Mouse (Mus musculus): ENCODE measurements around the gene Snrk.
A peak's percentile ranks its signal among the peaks of the same experiment; 100 is the strongest.

The Snrk gene

GRCm38 (mm10) chr9:122180105-122180504 lies 63.0 kb downstream of the Snrk start:
- DNase-seq (ENCODE audit: low read depth, low spot score), result no peak

- no peak for DNase-seq (ENCODE audit: low read depth, low spot score)
These were observed 66.0 kb downstream of the Snrk start for GRCm38 (mm10) chr9:122183074-122183473.

DNA sequence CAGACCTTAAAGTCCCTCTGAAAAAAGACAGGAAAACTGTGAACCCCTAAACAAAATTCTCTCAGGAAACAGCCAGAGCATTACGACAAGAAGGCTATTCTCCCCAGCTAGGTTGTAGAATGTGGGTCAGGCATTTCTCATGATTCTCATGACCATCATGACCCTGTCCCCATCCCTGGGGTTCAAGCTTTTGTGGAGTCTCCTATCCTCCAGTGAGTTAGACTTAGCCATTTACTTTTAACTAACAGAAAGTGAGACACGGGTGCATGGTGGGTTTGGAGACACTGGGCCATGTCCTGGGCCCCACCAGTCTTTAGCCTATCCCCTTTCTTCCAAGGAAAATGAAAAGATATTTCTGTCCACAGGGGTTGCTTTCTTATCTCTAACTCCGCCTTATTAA lies 67.3 kb downstream of the Snrk start:
- DNase-seq (ENCODE audit: low read depth, low spot score), result no peak

DNA sequence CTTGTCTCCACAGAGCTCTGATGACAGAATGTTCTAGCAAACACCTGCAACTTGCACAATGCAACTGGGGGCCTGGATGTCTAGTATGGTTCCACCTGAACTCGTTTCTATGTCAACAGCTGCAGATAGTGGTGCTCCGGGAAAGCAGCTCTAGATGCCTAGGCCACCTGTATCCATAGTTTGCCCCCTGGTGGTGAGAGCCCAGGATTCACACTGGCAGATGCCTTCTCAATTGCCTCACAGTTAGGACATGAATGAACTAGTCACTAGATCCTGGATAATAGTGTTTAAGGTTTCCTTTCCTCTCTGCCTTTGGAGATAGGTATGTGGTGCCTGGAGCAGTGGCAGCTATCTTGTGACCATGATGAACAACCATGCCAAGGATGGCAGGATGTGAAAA lies 68.0 kb downstream of the Snrk start:
- DNase-seq (ENCODE audit: low read depth, low spot score), result peak; percentile 61

DNA sequence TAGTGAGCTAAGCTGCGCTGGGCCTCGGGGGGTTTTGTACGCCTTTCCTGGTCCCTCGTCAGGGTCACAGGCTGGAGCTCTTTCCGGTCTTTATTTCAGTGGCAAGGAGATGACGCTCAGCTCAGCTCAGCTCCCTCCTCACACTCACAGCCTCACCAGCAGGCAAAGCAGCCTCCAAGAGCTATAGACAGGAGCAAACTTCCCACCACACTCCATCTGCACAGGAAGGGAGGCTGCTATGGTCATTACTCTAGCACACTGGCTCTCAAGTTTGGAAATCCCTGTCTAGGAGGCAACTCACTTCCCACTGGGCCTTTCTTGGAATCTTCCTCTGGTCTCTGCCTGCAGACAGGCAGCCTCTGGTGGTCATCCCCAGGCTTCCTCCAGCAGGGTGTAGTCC lies 68.9 kb downstream of the Snrk start:
- no peak for DNase-seq (ENCODE audit: low read depth, low spot score)

DNA sequence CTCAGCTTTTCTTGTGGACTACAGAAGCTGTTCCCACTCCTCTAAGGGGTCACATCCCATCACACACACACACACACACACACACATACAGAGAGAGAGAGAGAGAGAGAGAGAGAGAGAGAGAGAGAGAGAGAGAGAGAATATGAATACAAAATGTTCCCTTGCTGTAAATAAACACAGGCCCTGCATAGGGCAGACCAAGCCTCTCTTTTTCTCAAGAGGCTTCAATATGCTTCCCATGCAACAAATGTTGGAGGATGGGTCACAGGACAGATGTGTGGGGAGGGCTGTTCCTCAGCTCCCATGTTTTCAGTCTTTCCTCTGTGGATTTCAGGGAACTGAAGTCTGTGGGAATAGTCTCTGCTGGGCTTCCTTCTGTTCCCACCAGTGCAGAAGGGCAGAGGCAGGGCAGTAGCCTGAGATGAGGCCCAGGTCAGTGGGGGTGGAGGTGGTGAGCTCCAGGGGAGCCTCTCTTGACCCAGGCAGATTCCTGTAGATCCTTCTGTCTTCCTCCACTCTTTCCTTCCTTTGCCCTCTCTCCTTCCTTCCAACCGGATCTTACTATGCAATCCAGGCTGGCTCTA lies 69.7 kb downstream of the Snrk start:
- no peak for DNase-seq (ENCODE audit: low read depth, low spot score)

GRCm38 (mm10) chr9:122187451-122187921 lies 70.4 kb downstream of the Snrk start:
- DNase-seq (ENCODE audit: low read depth, low spot score), result no peak

DNA sequence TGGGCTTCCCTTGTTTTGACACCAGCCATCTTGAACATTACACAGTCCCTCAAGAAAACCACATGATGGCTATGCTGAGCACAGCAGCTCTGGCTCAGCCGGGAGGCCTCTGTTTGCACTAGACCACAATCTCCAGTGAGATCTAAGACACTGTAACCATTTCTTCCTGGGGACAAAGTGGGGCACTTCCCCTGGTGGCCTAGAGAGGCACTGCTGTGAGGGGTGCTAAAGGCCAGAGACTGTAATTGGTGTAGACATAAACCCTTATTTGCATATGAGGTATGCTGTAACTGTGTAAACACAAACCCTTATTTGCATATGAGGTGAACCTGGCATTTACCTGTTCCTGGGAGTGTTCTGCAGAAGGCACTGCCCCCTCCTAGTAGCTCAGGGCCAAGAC lies 71.7 kb downstream of the Snrk start:
- no peak for DNase-seq (ENCODE audit: low read depth, low spot score)

GRCm38 (mm10) chr9:122193361-122193760 lies 76.3 kb downstream of the Snrk start:
- no peak for DNase-seq (ENCODE audit: low read depth, low spot score)

- no peak for DNase-seq (ENCODE audit: low read depth, low spot score)
These were observed 76.8 kb downstream of the Snrk start for GRCm38 (mm10) chr9:122193823-122194222.

DNA sequence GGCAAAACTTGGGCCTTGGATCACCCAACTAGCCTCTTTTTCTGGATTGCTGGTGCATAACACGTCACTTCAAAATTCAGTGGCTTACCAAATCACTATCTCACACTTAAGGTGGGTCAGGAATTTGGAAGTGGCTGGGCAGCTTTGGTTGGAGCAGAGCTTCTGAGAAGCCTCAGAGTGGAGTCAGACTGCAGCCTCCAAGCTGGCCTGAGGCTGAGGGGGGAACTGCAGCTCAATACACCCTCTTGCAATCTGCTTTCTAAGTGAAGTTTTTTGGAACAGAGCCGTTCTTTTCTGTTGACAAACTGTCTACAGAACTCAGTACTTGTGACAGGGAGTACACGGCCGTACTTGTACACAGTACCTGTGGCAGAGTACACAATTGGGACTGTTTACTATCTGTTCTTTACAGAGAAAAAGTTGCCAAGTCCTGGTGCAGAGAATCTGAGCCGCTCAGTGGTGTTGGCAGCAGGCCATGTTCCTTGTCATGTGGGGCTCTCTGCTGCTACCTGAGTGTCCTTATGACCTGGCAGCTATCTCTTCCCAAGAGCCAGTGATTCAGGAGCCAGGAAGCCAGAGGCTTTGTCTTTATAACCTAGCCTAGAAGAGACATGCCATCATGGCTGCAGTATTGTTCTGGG lies 78.1 kb downstream of the Snrk start:
- no peak for DNase-seq (ENCODE audit: low read depth, low spot score)

GRCm38 (mm10) chr9:122197021-122197420 lies 80.0 kb downstream of the Snrk start:
- DNase-seq (ENCODE audit: low read depth, low spot score), result no peak

GRCm38 (mm10) chr9:122198621-122199020 lies 81.6 kb downstream of the Snrk start:
- no peak for DNase-seq (ENCODE audit: low read depth, low spot score)

DNA sequence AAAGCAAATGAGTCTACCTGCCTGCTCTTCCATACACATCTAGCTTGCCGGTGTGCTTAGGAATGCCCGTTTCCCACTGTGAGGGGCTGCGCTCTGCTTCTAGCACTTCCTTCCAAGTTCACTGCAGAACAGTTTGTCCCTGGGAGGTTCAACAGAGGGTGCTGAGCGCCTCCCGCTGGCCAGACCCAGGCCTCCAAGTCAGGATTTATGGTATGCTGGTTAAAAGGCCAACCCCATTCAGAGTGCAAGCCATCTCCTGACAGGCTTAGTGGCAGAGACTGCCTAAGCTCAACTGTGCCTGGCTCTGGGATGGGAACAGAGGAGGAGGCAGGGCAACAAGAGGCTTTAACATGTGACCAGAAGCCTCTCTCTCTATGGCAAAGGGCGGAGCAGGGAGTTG lies 82.2 kb downstream of the Snrk start:
- DNase-seq (ENCODE audit: low read depth, low spot score), result no peak

GRCm38 (mm10) chr9:122204508-122204907 lies 87.4 kb downstream of the Snrk start:
- no peak for DNase-seq (ENCODE audit: low read depth, low spot score)

DNA sequence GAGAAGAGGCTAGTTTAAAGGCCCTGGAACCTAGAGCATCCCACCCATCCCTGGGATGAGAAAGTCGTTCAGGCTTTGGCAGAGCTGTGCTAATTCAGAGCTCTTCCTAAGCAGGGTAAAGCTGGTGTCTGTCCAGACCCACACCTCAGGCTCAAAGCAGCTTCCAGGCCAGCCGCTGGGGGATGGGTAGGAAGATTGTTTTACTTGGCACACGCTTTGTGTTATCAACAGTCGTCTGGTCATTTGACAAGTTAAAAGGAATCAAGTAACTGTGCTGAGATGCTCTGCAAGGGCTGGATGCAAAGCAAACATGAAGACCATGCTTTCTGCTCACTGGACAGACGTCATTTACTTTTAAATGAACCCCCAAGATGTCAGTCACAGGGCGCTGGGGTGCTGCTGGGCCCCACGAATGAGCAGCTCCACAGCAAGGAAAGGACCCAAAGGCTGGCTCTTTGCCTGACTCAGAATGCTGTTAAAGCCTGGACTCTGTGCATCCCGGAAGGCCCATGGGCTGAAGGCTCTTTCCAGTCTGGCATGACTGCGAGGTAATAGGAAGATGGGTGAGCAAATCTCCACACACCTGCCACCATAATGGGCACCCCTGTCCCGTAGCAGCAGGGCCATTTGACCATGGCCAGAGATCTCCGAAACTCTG lies 88.6 kb downstream of the Snrk start:
- no peak for DNase-seq (ENCODE audit: low read depth, low spot score)

GRCm38 (mm10) chr9:122208311-122208710 lies 91.2 kb downstream of the Snrk start:
- no peak for DNase-seq (ENCODE audit: low read depth, low spot score)

- DNase-seq (ENCODE audit: low read depth, low spot score), result no peak
These were observed 98.1 kb downstream of the Snrk start for GRCm38 (mm10) chr9:122215118-122215517.

GRCm38 (mm10) chr9:122216945-122217529 lies 100.0 kb downstream of the Snrk start:
- no peak for DNase-seq (ENCODE audit: low read depth, low spot score)

Data from retina, postnatal 7 days (tissue).